Mouse (Mus musculus): ENCODE measurements at regions not wholly inside any gene's neighbourhood (a gene's known extent, or its start where the extent isn't known, plus 50 kb on each side); places are given as distances from the start of the nearest gene placed in this dataset.

DNA sequence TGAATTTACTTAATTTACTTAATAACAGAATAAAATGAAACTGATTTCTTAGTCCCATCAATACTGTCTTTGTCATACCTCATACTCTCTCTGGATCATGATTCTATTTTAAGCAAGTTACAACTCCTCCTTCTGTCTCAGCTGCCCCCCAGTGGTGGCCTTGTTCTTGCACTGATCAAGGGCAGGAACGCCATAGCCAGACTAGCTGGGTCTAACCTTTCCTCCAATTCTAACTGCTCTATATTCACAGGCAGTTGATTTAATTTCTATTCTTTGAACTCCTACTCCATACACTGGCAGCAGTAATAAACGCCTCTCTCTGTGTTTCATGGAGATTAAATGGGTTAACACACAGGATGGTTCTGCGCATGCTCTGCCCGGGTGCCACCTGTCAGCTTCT, 87.9 kb upstream of the Rnf219 start:
- TF ChIP-seq POLR2A (IDR thresholded peaks at IDR 0.05; ENCODE audit: extremely low read depth, insufficient read depth, low read length) (no peak), CTCF (IDR thresholded peaks at IDR 0.05; ENCODE audit: low read depth, low read length) (no peak)
